Mouse (Mus musculus) gastrocnemius, postnatal 4 days (tissue): ENCODE results near the gene Fbxo22. TPM values are rescaled to one million over a fixed set of nuclear protein-coding genes. Genes with fewer than 3 reads are reported as not detected.
"Not testable (repeated sequence)": the region's sequence is repeated elsewhere in the genome, so short reads cannot be mapped to it uniquely, and the experiment has no call there.

Experiments
- DNase-seq, 2 experiments: peaks; one replicate each; pipeline ENCODE4 v3.0.0; 2021 to 2022; ENCODE audit warnings: low spot score in 2 of 2, mixed read lengths in 2 of 2
- total RNA-seq, 2 experiments: library from RNA; stranded (reverse); gene quantifications; 2 replicates each; pipeline ENCODE4 v1.2.3; 2021

Fbxo22 gene
- total RNA-seq, 2 experiments from 2014 or later, result 21.0 to 23.9 TPM

DNA sequence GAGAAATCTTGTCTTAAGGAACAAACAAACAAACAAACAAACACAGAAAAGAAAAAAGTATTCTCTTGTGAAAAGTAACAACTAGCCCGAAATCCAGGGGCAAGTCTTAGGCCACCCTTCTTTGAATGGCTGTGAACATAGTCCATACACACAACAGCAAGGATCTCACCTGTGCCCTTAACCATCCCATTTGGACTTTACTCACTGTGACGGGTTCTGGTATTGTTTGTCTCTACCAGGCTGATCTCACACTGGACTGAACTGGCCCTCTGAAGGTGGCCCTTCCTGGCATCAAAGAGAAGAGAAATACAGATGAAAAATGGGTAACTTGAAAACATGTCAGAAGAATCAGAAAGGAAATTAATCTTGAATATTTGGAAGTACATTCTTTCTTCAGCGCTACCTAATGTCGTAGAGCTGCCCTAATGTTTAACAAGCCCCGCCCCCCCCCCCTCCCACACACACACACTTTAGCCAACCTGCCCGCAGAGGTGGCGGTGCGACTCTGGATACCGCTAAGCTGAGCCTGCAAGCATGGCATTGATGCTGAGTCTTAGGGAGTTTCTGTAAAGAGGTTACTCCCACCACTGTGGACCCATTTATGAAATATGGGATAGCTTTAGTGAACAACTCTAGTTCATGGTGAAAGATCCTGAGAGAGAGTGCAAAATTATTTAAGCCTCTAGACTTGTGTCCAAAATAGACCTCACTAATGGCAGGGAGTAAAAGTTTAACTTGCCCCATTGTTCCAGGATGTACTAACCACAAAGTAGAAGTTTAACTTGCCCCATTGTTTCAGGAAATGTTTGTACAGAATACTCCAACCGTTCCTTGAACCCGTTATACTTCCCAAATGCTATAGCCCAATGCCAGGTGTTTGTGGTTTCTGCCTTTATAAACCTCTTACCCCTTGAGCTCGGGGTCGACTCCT, 27.8 kb downstream of the Fbxo22 start:
- no peak for DNase-seq

GRCm38 (mm10) chr9:55240852-55241251, 32.1 kb downstream of the Fbxo22 start:
- DNase-seq, result no peak

DNA sequence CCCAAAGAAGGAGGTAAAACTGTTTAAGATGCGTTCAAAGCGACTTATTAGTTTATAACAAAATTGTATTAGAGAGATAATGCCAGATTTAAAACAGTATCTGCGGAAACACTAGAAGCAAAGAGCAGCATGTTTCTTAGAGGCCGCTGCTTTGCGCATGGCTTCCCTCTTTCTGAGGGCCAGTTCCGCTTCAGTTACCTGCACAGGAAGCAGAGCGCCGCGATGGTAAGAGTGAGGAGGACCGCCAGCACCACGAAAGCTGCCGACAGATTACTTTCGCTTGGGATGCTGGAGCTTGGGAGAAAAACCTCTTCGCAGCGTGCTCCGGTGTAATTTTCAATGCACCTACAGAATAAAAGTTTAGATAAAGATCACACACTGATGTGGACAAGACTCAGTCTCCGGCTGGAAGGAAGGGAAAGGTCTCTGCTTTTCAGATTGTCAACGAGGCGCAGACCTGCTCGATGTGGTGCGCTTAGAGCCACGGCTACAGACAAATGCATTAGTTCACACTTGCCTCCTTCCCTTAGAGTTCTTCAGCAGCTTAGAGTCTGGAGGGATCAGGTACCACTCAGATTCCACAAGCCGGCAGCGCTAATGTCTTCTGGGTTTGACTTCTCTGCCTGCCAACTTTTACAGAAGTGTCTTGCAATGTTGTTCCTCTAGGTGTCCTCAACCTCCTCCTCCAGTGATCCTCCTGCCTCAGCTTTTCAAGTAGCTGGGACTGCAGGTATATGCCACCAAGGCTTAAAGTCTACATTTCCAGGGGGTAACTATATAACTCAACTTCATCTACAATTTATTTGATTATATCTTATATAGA, 33.3 kb downstream of the Fbxo22 start:
- no peak for DNase-seq

DNA sequence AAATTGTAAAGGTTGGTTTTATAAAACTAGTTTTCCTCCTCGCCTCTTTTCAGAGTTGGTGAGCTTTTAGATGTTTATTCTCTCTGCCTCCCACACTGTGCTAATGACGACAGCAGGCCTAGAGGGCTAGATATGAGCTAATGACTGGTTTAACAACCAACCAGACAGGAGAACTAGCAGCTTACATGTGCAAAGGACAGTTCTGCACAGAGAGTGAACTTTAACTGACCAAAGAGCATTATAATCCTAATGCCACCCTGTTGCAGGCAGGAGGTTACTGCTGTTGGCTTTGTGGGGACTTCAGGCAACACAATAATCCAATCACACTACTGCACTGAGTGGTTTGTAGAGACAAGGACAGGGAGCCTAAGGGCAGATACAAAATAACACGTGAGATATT, 34.6 kb downstream of the Fbxo22 start:
- DNase-seq, result no peak

DNA sequence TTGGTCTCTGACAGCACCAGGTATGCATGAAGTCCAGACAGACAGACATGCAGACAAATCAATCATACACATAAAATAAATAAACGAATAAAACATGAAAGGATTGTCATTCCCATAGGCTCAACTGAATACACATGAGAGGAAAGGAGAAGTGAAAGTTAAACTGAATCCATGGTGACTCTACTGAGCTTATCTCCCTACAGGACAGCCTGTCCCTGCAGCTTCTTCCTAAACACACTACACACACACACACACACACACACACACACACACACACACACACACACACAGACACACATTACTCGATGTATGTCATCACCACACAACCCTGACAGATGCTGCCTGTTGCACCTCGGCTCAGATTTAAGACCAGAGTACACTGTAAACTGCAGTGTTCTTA, 35.4 kb downstream of the Fbxo22 start:
- DNase-seq, result no peak

DNA sequence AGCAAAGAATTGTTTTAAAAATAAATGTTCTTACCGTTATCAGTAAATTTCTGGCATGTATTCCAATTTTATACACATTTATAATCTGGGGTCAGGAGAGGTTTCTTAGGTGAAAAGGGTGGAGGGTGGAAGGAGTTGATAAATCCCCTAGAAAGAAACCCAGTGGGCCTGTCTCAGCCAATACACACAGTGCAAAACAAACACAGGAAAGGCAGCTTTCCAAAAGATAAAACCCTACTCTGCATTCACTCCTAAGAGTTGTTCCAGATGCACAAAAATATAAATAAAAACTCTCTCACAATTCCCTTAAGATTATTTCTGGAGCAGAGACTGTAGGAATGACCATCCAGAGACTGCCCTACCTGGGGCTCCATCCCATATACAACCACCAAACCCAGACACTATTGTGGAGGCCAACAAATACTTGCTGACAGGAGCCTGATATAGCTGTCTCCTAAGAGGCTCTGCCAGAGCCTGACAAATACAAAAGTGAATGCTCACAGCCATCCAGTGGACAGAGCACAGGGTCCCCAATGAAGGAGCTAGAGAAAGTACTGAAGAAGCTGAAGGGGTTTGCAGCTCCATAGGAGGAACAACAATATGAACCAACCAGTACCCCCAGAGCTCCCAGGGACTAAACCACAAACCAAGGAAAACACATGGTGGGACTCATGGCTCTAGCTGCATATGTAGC, 36.5 kb downstream of the Fbxo22 start:
- DNase-seq, result not testable (repeated sequence)

DNA sequence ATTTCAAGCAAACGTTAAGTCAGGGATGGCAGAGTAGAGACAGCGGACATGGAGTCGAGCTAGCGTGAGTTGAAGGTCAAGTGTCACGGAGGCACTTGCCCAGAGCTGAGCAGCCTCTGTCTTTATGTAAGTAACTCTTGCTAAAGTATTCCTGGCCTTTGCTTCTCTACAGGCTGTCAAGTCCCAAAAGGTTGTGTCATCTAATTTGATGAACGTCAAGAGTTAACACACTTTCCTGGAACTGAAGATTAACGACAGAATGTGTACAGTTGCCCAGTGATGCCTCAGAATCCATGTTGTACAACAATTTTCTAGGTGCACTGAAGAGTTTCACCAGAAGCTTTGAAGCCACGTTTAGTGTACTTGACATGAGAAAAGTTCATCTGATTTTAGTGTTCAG, 37.7 kb downstream of the Fbxo22 start:
- no peak for DNase-seq

GRCm38 (mm10) chr9:55246918-55247317, 38.2 kb downstream of the Fbxo22 start:
- no peak for DNase-seq

DNA sequence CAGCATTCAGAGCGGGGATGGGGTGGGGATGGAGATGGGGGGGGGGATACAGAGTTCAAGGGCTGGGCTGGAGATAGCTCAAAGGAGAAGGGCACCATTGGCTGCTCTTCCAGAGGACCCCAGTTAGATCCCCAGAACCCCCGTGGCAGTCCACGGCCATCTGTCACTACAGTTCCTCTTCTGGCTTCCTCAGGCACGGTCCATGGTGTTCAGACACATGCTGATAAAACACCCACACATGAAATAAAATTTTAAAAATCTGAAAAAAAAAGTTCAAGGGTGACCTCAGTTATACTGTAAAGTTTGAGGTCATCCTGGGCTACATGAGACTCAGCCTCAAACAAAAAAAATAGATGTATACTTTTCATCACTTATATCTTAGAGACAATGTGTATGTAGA, 39.7 kb downstream of the Fbxo22 start:
- DNase-seq, result no peak

GRCm38 (mm10) chr9:55250595-55251247, 42.0 kb downstream of the Fbxo22 start:
- no peak for DNase-seq

DNA sequence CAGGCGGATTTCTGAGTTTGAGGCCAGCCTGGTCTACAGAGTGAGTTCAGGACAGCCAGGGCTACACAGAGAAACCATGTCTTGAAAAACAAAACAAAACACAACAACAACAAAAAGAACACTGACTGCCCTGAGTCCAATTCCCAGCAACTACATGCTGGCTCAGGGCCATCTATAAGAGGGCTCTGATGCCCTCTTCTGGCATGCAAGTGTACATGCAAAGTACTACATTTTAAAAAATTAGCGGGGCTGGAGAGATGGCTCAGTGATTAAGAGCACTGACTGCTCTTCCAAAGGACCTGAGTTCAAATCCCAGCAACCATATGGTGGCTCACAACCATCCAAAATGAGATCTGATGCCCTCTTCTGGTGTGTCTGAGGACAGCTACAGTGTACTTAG, 43.4 kb downstream of the Fbxo22 start:
- not testable (repeated sequence) for DNase-seq

DNA sequence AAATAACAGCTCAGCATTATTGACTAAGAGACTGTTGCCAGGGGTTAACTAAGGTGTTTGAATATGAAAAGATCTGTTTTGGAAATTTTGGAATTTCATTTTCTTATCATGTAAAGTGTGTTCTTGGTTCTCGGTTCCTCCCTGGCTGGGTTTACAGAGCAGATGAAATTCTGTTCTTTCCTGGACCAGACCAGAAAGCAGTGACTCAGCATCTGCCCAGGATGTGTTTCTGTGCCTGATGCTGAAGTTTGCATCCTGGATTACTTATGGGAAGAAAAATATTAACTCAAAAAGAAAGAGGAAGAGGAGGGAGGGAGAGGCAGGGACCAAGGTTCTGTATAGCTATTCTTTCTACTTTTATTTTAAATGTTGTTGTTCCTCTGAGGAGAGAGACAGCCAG, 45.1 kb downstream of the Fbxo22 start:
- DNase-seq, result no peak

GRCm38 (mm10) chr9:55255056-55255455, 46.3 kb downstream of the Fbxo22 start:
- no peak for DNase-seq

- no peak for DNase-seq
Measured at GRCm38 (mm10) chr9:55255604-55256003, 46.9 kb downstream of the Fbxo22 start.

DNA sequence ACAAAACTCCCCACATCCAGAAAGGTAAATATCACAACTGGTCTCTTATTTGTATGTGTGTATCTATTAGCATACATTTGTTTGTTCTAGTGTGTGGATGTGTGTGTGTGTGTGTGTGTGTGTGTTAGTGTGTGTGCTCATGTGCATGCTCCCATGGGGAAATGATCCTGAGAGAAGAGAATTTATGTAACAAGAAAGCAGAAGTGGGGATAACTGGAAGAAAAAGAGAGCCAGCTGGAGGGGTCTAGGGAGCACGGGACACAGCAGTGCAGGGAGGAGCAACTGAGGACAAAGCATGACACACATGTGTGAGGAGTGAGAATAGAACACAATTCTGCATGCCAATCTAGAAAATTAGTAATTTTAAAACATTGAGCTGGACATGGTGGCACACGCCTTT, 48.4 kb downstream of the Fbxo22 start:
- no peak for DNase-seq

GRCm38 (mm10) chr9:55259741-55260140, 51.0 kb downstream of the Fbxo22 start:
- DNase-seq, result no peak

GRCm38 (mm10) chr9:55264356-55265302, 55.9 kb downstream of the Fbxo22 start:
- DNase-seq, result no peak

- no peak for DNase-seq
Measured at GRCm38 (mm10) chr9:55271960-55272560, 63.3 kb downstream of the Fbxo22 start.

- DNase-seq, result no peak
Measured at GRCm38 (mm10) chr9:55273906-55274305, 65.2 kb downstream of the Fbxo22 start.
